Mouse (Mus musculus) megakaryocyte, embryonic 14.5 days (primary cell): ENCODE measurements at regions not wholly inside any gene's neighbourhood (a gene's known extent, or its start where the extent isn't known, plus 50 kb on each side); places are given as distances from the start of the nearest gene placed in this dataset.

Experiments
- FLI1 ChIP-seq: IDR thresholded peaks from 2 replicates; pipeline ENCODE4 v1.6.1; 2012; ENCODE audit warnings: low read length, inconsistent platforms, mixed read lengths
- GATA1 ChIP-seq: IDR thresholded peaks from 3 replicates; pipeline ENCODE4 v1.6.1; 2012; ENCODE audit warnings: mixed read lengths, low read length, inconsistent platforms, borderline replicate concordance

DNA sequence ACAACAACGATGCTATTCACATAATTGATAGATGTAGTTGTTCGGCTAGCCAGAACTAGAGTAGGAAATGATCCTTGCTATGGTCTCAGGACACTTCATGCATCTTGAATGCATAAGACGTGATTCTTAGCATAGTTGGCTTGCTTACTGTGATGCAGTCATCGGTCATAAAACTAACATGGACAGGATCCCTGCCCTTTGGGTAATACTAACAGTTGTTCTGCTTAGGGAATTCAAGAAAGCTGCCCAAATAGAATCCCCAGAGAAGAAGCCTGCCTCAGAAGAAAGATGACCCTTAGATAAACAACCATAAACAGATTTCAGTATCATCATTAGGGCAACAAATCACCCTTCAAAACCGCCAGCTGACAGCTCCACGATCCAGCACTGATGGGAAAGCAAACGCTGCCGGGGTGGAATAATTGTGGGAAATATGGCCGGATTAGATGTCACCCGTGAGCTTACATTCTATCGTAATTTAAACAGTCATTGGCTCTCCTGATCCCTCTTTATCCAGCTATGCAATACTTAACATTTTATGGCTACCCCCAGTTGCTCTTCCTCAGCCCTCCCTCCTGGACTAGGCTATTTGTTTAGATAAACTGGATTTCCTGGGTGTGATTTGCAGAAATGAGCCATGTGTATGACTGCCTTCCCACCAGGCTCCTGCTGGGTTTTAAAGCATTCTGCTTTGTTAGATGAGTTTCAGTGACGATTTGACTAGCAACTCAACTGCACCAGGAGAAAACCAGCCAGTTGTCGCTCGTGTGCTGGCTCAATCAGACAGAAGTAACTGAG, 68.9 kb downstream of the Hlx start:
- no peak for TF ChIP-seq GATA1
- no peak for TF ChIP-seq FLI1
